Mouse (Mus musculus): ENCODE measurements at regions not wholly inside any gene's neighbourhood (a gene's known extent, or its start where the extent isn't known, plus 50 kb on each side); places are given as distances from the start of the nearest gene placed in this dataset.

DNA sequence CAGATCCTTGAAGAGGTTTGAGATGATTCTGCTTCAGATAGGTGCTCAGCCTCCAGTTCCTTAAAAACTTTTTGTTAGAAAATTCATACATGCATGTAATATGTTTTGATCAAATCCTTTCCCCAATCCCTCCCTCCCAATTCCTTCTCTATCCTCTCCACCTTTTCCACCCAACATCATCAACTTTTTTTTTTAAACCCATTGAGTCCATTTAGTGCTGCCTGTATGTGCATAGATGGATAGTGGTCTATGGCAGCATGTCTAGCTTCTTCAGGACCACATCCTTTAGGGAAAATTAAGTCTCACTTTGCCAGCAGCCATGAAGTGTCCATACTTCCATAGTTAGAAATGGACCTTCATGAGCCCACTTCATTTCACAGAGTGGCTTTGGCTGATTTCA lies 167.2 kb upstream of the Klhl29 start:
- Histone ChIP-seq H3K27ac (ENCODE audit: insufficient read depth, low read length) (no peak overlapping the region), H3K4me3 (ENCODE audit: insufficient read depth, low read length) (no peak overlapping the region), H3K4me1 (ENCODE audit: control insufficient read depth, insufficient read depth, low read length) (no peaks in the 10 kb centered on the region)
- no peak for TF ChIP-seq POLR2A (IDR thresholded peaks at IDR 0.05; ENCODE audit: low read depth, low read length)
- TF ChIP-seq CTCF (IDR thresholded peaks at IDR 0.05; ENCODE audit: borderline replicate concordance, insufficient read depth, low read length) = no peak

DNA sequence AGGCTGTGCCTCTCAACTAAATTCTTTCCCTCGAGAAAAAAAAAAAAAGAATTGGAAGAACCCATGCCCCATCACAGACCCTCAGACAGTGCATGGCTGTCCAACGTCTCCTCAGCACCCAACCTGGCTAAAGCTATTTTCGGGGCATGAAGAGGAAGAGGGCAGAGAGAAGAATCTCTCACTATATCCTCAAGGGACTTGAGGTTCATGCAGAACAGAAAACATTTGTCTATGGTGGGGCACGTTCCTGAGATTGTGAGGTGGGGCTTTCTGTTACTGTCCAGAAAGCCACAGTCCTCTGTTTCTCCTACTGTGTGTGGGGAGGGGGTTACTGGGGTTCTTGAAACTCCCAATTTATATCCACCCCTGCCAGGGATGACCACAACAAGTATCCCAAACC lies 120.8 kb upstream of the Klhl29 start:
- Histone ChIP-seq H3K4me1 (ENCODE audit: control insufficient read depth, insufficient read depth, low read length) (no peaks in the 10 kb centered on the region; the same call in 1 of the 2 replicates), H3K27ac (ENCODE audit: insufficient read depth, low read length) (no peak overlapping the region), H3K4me3 (ENCODE audit: insufficient read depth, low read length) (no peak overlapping the region)
- TF ChIP-seq POLR2A (IDR thresholded peaks at IDR 0.05; ENCODE audit: low read depth, low read length) = no peak
- TF ChIP-seq CTCF (IDR thresholded peaks at IDR 0.05; ENCODE audit: borderline replicate concordance, insufficient read depth, low read length) = no peak

DNA sequence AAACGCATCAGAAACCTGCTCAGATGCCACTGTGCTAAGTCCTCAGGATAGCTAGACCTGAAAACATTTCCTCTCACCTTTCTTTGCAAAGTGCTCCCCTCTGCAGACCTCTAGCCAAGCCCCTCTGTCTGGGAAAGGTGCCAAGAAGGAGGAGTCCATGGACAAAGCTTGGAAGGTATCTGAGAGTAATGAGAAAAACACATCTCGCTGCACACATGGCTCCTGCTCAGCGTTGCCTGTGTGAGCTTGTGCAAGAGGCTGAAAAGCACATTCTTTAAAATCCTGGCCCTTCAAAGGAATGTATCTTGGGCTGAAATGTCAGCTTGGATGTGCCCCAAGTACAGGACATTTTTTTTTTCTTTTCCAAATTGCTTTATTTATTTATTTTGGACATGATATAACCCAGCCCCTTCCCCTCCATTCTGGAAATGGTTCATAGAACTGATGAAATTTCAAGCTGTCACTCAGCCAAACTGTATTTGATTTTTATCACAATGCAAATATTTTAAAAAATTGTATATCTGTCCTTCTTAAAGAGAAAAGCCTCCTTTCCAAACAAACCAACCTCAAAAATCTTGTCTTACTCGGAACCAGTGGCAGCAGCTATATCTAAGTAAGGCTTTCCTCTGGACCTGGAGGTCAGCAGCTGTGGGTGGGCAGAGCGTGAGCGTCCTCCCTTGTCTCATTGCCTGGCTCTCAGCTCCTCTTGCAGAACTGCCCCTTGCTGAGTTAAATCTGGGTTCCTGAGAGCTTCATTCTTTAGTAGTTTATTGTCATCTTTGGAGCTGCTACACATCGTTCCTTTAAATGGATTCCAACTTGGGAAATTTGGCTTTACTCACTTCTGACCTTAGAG lies 119.4 kb upstream of the Klhl29 start:
- Histone ChIP-seq H3K4me1 (ENCODE audit: control insufficient read depth, insufficient read depth, low read length) (no peaks in the 10 kb centered on the region; the same call in 1 of the 2 replicates), H3K4me3 (ENCODE audit: insufficient read depth, low read length) (no peak overlapping the region), H3K27ac (ENCODE audit: insufficient read depth, low read length) (peak overlapping the region; percentile 77)
- TF ChIP-seq POLR2A (IDR thresholded peaks at IDR 0.05; ENCODE audit: low read depth, low read length) (no peak), CTCF (IDR thresholded peaks at IDR 0.05; ENCODE audit: borderline replicate concordance, insufficient read depth, low read length) (no peak)

DNA sequence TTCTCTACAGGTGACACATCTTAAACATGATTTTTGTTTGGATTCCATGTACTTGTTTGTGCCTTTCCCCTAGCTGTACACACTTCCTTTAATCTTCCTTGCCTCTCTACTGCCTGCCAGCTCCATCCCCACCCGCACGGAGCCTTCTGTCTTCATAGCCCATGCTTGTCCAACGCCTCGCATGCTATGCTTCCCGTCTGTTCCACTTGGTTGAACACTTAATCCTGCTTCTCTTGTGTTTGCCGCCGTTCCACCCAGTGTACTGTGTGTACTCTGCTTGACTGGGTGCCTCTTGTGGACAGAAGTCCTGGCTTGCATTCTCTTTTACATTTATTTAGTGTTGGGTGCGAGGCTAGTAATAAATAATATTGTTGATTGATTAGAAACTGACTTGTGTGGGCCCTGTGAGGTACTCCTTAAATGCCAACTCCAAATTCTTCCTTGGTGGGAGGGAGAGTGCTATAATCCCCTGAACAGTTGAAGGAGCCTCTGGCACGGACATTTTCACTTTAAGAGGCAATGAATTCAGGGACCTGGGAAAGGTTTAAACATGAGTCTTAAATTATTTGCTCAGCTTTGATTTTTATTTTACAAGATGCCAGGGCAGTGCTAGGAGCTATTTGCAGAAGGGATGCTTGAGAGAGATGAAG lies 88.9 kb upstream of the Klhl29 start:
- Histone ChIP-seq H3K27ac (ENCODE audit: insufficient read depth, low read length) (no peak overlapping the region), H3K4me3 (ENCODE audit: insufficient read depth, low read length) (no peak overlapping the region), H3K4me1 (ENCODE audit: control insufficient read depth, insufficient read depth, low read length) (no peaks in the 10 kb centered on the region)
- TF ChIP-seq POLR2A (IDR thresholded peaks at IDR 0.05; ENCODE audit: low read depth, low read length) (no peak), CTCF (IDR thresholded peaks at IDR 0.05; ENCODE audit: borderline replicate concordance, insufficient read depth, low read length) (no peak)

DNA sequence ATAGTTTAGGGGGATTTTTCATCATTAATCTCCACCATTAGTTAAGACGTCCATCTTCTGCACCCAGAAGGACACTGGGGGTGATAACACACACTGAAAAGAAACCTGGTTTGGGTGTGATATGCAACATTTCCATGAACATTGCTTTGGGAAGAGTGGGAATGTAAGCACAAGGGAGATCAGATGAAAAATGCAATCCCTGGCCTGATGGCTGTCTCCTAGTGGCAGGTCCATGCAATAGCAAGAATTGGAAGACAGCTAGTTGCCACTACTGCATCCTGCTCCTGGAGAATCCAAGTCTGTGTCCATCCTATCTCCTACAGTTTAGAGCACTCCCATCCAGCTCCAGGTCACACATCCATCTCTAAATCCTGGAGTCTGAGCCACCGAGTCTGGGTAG lies 77.7 kb upstream of the Klhl29 start:
- Histone ChIP-seq H3K27ac (ENCODE audit: insufficient read depth, low read length) (no peak overlapping the region), H3K4me1 (ENCODE audit: control insufficient read depth, insufficient read depth, low read length) (no peaks in the 10 kb centered on the region), H3K4me3 (ENCODE audit: insufficient read depth, low read length) (no peak overlapping the region)
- TF ChIP-seq CTCF (IDR thresholded peaks at IDR 0.05; ENCODE audit: borderline replicate concordance, insufficient read depth, low read length) (no peak), POLR2A (IDR thresholded peaks at IDR 0.05; ENCODE audit: low read depth, low read length) (no peak)

DNA sequence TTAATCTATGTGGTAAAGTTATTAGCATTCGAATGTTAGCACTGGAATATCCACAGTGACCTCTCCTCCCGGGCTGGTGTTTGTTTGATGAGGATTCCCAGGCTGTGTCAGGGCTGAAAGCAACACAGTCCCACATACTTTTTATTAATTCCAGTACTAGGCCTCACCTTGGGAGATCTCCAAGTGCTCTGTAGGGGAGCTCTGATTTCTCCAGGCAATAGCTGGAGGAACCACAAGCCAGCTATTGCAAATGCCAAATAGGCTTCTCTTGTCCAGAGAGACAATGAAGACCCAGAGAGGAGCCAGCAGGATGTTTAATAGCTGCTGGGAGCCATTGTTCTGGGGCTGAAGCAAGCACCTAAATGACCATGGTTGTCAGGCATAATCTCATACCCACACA lies 68.2 kb upstream of the Klhl29 start:
- no peaks in the 10 kb centered on the region for H3K4me1 ChIP-seq (ENCODE audit: control insufficient read depth, insufficient read depth, low read length)
- no peak overlapping the region for H3K27ac ChIP-seq (ENCODE audit: insufficient read depth, low read length)
- no peak for TF ChIP-seq CTCF (IDR thresholded peaks at IDR 0.05; ENCODE audit: borderline replicate concordance, insufficient read depth, low read length)
- no peak for TF ChIP-seq POLR2A (IDR thresholded peaks at IDR 0.05; ENCODE audit: low read depth, low read length)

DNA sequence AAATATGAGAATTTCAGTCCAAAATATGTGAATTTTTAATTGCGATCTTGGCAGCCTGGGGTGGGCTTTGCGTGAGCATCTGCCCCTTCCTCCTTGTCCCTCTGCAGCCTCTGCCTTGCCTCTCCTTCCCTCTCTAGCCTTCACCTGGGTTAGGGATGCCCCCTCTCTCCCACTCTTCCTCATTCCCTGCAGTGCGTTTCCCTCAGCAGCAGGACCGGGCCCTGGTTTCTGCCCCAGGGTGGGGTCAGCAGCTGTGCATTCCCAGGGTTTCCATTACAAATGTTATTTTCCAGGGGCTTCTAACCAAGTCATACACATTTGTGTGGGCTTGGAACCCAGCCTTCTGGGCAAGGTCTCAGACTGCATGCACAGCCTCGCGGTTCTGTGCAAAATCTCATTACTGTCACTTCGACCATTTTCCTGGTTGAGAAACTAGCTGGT lies 67.6 kb upstream of the Klhl29 start:
- H3K27ac ChIP-seq (ENCODE audit: insufficient read depth, low read length) = no peak overlapping the region
- TF ChIP-seq CTCF (IDR thresholded peaks at IDR 0.05; ENCODE audit: borderline replicate concordance, insufficient read depth, low read length) (no peak), POLR2A (IDR thresholded peaks at IDR 0.05; ENCODE audit: low read depth, low read length) (no peak)

More for the DNA sequence above, 68.2 kb upstream of the Klhl29 start:
- H3K4me3 ChIP-seq (ENCODE audit: insufficient read depth, low read length) = no peak overlapping the region

DNA sequence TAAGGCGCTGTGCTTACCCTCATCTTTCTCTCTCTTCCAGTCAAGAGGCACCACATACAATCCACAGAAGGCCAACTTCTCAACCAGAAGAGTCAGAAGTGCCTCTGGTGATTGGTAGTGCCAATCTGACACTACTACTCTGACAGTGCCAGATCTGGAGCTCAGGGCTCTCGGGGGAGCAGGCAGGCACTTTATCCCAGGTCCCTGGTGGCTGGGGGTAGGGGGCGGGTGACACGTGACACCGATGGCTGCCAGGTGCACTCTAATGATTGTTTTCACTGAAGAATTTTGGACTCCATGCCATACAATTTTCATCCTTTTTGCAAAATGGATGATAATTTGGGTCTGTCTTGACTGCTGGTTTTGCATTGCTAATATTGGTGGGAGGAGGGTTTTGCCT lies 67.2 kb upstream of the Klhl29 start:
- H3K4me1 ChIP-seq (ENCODE audit: control insufficient read depth, insufficient read depth, low read length) = no peaks in the 10 kb centered on the region
- TF ChIP-seq POLR2A (IDR thresholded peaks at IDR 0.05; ENCODE audit: low read depth, low read length) (no peak), CTCF (IDR thresholded peaks at IDR 0.05; ENCODE audit: borderline replicate concordance, insufficient read depth, low read length) (no peak)
- H3K4me3 ChIP-seq (ENCODE audit: insufficient read depth, low read length) = no peak overlapping the region
- no peak overlapping the region for H3K27ac ChIP-seq (ENCODE audit: insufficient read depth, low read length)

More for the DNA sequence above, 67.6 kb upstream of the Klhl29 start:
- Histone ChIP-seq H3K4me3 (ENCODE audit: insufficient read depth, low read length) (no peak overlapping the region), H3K4me1 (ENCODE audit: control insufficient read depth, insufficient read depth, low read length) (no peaks in the 10 kb centered on the region)

DNA sequence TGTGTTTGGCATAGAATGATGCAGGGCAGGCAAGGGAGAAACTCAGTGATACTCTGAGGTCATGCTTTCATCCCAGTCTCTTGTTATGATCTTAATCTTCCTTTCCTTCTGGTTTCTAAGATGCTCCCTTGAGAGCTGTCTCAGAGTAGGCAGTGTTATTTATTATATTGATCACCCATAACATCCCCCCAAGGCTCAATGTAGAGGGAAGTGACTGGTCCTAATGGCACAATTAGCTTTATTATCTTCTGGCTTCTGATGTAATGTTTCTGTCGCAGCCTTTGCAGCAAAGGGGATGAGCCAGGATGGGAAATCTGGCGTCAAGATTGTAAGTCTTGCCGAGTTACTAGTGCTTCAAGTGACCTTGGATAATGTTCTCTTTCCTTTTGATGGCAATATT lies 65.0 kb upstream of the Klhl29 start:
- no peak overlapping the region for H3K27ac ChIP-seq (ENCODE audit: insufficient read depth, low read length)
- TF ChIP-seq POLR2A (IDR thresholded peaks at IDR 0.05; ENCODE audit: low read depth, low read length) = no peak
- TF ChIP-seq CTCF (IDR thresholded peaks at IDR 0.05; ENCODE audit: borderline replicate concordance, insufficient read depth, low read length) = no peak

DNA sequence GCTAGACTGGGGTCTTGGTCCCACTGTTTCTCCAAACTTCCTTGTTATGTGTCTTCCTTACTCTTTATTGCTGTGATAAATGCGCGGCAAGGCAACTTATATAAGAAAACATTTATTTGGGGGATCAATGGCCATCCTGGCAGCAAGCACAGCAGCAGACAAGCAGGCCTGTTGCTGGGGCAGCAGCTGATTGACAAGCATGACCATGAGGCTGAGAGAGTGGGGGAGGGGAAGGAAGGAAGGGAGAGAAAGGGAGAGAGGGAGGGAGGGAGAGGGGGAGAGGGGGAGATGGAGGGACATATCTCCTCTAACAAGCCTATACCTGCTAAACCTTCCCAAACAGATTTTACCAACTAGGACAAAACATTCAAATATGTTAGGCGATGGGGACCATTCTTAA lies 60.4 kb upstream of the Klhl29 start:
- H3K4me3 ChIP-seq (ENCODE audit: insufficient read depth, low read length) = no peak overlapping the region
- no peak overlapping the region for H3K27ac ChIP-seq (ENCODE audit: insufficient read depth, low read length)
- no peak for TF ChIP-seq POLR2A (IDR thresholded peaks at IDR 0.05; ENCODE audit: low read depth, low read length)
- TF ChIP-seq CTCF (IDR thresholded peaks at IDR 0.05; ENCODE audit: borderline replicate concordance, insufficient read depth, low read length) = no peak
- no peaks in the 10 kb centered on the region for H3K4me1 ChIP-seq (ENCODE audit: control insufficient read depth, insufficient read depth, low read length)

More for the DNA sequence above, 65.0 kb upstream of the Klhl29 start:
- H3K4me1 ChIP-seq (ENCODE audit: control insufficient read depth, insufficient read depth, low read length) = no peaks in the 10 kb centered on the region
- no peak overlapping the region for H3K4me3 ChIP-seq (ENCODE audit: insufficient read depth, low read length)
